Mouse (Mus musculus) adrenal gland, adult (tissue): ENCODE data around the gene Slc39a11.
"Not testable (repeated sequence)": the region's sequence is repeated elsewhere in the genome, so short reads cannot be mapped to it uniquely, and the experiment has no call there.

Experiments
- DNase-seq, 2 experiments: peaks; one replicate each; pipeline ENCODE4 v3.0.0; 2022 to 2023; ENCODE audit warnings: low spot score in 1 of 2; ENCODE audit not compliant: inconsistent age in 2 of 2

The Slc39a11 gene

DNA sequence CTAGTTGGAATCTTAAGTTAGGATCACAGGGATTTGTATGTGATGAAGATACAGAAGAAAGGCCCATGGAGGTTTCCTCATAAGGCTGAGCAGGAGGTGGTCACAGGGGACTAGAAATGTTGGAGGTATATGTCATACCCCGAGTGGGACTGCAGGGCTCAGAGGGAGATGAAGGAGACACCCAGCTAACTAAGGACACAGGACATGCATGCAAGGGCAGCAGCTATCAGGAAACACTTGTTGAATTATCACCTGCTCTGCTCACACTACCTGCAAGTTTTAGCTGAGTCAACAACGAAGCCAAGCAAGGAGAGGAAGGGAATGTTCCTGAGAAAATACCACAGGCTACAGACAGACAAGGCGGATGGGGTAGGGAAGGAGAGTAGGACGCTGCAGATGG is 17.8 kb upstream of the Slc39a11 start:
- no peak for DNase-seq

DNA sequence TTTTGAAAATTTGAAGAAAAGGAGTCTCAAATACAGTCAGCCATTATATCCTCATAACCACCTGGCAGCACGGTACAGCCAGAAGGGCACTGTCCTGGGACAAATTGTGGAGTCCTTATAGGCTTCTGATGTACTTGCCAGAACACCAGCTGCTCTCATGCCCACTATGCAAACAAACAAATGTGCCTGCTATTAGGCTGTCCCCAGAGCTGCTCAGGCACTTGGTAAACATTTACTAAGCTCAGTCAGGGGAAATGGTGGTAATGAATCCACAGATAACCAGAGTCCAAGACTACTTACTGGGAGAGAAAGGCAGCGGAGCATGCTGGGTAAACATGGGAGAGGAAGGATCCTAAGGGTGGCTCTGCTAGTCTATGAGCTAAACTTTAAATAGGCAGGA is 17.2 kb upstream of the Slc39a11 start:
- no peak for DNase-seq

DNA sequence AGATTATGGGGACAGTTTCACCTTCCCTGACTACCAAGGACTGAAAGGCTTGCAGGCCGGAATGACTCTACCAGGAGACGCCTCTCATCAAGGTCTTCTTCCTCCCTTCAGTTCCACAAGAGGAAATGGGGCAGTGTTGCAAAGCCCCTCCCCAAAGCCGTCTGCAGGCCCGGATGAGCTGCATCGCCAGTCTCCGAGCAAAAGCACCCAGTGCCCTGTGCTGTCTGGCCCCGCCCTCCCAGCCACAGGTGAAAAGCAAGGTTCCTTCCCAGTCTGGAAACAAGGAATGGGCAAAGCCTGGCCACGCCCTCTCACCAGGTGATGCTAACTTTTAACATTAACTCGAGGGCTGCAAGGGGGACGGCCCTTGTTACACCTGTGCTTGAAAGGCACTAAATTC is 16.8 kb upstream of the Slc39a11 start:
- DNase-seq: peak in 1 of 2 experiments; percentile 67

DNA sequence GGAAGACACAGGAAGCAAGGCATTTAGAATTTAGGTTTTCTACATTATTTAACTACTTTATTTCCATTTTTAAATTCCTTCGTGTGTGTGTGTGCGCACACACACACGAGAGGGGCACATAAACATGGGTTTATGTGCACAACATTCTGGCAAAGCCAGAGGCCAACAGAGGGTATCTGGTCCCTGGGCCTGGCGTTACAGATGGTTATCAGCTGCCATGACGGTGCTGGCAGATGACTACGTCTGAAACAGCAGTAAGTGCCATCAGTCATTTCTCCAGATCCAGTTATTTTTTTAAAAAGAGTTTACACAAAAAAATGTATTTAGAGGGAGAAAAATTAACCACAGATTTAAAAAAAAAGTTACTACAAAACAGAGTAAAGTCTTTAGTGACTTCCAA is 16.3 kb upstream of the Slc39a11 start:
- DNase-seq: no peak

DNA sequence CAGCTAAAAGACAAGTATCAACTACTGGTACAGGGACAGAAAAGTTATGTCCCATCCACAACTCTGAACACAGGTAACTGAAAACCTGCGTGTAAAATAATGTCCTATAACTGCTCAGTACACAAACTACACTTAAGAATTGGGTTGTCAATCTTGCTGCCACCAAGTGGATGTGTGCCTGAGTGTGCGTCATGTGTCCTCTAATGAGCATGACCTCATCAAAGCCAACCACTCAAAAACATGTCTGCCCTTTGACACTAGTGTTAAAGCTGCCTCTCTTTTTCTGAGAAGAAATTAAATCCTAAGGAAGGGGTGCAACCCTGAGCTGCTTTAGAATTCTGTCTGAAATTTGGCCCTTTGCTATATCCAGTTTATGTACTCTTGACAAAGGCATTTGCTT is 14.4 kb upstream of the Slc39a11 start:
- peak in 1 of 2 experiments; percentile 68 for DNase-seq

DNA sequence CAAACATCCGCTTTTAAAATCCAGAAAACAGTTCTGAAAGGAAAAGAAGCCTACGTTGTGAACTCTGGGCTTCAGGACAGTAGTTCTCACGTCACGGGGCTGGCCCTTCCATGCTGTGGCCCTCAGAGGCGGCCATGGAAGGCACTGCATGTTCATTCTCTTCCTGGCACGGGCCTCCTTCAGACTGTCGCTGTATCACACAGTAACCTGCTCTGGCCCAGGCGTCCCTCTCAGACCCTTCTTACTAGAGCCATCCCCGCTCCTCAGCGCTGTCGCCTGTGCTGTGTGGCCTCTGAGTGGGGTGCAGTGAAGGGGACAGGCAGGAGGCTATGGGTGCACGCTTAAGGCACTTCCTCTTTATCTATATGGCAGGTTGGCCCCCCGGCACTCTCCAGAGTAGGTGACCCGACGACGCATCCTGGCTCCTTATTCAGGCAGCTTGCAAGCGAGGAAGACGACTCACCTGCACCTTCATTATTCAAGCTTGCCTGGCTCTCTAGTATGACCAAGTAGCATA is 12.0 kb upstream of the Slc39a11 start:
- DNase-seq: no peak

DNA sequence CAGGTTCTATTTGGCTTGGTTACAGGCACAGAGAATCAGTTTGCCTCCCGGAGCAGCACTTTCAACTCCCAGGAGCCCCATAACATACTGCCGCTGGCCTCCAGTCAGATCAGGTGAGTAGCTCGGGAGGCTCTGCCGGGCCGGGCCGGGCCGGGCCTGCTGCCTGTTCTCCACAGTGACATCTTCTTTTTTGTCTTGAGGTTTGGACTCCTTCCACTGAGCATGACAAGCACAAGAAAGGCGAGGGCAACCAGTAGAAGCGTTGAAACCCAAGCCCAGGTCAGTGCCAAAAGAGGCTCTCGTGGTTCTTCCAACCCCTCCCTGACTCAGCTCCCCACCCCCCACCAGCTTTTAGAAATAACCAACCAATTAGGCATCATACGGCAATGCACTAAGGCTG is 11.1 kb upstream of the Slc39a11 start:
- no peak for DNase-seq

DNA sequence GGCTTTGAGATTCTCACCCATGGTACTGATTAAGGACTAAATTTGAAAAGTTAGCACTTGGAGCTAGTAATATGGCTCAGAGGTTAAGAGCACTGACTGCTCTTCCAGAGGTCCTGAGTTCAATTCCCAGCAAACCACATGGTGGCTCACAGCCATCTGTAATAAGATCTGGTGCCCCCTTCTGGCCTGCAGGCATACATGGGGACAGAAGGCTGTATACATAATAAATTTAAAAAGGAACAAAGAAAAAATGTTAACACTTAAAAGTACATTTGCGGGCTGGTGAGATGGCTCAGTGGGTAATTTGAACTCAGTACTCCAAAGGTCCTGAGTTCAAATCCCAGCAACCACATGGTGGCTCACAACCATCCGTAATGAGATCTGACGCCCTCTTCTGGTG is 10.3 kb upstream of the Slc39a11 start:
- DNase-seq: not testable (repeated sequence)

DNA sequence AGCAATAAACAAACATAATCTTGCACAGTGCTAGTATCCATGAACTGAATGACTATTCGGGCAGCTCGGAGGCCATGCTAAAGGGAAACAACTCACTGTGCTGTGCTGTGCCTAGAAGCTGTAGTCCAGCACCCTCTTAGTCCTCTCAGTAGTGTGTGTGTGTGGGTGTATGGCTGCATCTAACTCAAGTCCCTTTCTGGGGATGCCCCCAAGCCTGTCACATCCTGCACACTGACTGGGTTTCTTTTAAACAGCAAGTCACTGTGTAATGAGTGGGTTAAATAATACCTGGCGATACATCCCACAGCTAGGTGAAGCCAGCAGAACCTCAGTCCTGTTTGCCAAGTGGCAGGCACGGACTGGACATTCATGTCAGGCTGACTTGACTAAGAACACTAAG is 8.9 kb upstream of the Slc39a11 start:
- no peak for DNase-seq

DNA sequence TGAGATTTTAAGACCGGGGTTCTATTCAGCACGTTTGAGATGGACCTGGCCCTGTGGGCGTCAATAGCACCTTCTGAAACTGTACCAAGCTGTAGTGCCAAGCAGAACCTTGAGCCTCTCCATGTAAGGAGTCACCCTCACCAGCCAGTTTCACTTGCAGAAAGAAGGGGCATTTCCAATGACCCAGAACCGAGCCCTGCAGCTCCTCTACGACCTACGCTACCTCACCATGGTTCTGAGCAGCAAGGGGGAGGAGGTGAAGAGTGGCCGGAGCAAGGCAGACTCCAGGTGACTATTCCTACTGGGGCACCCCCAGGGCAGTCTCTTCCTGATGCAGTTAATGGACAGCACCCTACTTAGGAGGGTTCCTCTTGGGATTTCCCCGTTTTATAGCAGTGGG is 8.4 kb upstream of the Slc39a11 start:
- peak in 1 of 2 experiments; percentile 27 for DNase-seq

DNA sequence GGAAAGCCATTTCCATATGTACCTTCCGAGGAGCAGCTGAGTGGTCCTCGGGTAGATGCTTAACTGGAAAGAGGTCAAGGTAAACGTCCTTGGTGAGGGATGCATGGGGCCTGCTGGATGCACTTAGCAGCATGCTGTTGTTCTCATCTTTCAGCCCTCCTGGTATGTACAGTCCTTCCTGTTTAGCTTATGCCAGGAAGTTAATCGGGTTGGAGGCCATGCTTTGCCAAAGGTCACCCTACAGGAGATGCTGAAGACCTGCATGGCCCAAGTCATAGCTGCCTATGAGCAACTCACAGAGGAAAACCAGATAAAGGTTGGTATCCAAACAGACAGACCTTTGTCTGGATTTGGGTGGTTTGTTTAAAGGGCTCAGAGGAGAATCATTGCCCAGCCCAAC is 7.3 kb upstream of the Slc39a11 start:
- peak in 1 of 2 experiments; percentile 34 for DNase-seq

DNA sequence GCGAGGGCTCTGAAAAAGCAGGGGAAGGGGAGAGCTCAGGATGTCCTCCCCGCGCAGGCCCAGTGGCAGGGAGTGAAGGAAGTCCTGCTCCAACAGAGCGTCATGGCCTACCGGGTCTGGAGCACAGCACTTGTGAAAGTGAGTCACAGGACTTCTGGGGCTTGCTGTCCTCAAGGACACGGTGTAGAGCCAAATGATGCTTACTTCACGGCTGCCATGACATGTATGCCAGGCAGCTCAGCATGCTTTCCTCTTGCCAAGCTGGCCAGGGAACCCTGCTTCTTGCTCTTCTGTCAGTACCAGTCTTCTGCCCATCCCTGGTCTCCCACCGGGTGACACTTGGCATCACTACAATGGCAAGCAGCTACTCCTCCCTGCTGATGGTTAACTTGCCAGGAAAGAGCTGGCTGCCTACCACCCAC is 6.6 kb upstream of the Slc39a11 start:
- peak; percentile 76 to 91 for DNase-seq

DNA sequence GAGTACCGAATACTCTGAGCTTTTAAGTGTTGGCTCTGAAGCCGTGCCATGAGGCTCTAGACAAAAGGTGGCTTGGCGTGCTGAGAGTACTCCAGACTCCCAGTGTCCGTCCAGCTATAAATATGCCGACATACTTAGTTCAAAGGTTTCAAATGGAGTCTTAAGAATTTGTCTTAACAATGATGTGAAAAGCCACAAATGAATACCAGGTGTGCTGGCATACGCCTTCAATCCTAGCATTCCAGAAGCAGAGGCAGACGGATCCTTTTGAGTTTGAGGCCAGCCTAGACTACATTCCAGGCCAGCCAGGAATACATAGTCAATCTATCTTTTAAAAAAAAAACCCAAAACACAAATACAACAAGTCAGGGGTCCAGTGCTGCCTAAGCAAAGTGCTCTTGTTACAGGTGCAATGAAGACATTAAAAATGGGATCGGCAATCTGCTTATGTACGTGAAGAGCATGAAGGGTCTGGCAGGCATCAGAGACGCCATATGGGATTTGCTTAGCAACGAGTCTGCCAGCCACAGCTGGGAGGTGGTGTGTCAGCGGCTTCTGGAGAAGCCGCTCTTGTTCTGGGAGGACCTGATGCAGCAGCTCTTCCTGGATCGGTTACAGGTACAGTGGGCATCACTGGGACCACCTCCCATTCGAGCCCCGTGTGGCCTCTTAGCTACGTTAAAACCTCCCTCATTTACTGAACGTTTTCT is 4.8 kb upstream of the Slc39a11 start:
- no peak for DNase-seq

DNA sequence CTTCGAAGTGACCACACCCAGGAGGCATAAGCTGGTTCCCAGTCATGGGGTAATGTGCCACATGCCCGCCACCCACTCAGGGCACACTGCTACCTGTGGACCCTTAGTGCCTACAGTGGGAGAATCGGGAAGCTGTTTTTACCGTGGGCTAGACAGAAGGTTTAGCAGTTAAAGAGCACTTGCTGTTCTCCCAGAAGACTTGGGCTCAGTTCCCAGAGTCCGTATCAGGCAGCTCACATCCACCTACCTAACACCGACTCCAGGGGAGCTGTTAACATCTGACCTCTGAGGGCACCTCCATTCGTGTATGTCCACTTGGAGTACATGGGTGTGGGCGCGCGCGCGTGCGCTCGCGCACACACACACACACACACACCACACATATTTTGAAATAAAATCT is 4.2 kb upstream of the Slc39a11 start:
- no peak for DNase-seq

DNA sequence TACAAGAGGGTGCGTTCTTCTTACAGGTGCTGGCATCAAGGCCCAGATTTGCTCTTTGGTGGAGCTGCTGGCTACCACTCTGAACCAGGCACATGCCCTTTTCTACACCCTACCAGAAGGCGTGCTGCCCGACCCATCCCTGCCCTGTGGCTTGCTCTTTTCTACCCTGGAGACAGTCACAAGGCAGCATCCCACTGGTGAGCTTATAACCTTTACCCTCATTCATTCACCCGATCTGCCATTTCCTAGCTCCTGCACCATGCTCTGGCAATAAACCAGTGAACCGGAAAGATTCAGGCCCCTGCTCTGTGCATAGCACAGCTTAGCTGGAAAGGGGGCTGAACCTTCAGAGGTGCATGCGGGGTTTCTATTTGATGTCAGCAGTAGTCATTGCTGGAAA is 2.6 kb upstream of the Slc39a11 start:
- DNase-seq: peak in 1 of 2 experiments; percentile 19

DNA sequence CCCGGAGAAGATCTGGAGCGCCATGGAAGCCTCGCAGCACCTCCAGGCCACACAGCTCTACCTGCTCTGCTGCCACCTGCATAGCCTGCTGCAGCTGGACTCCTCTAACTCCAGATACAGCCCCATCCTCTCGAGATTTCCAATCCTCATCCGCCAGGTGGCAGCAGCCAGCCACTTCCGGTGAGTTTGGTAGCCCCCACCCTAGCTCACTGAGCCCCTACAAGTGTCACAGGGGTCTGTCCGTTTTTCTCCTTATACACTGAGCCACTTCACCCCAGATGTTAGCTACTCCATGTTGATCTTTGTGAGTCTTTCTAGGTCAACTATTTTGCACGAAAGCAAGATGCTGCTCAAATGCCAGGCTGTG is 2.0 kb upstream of the Slc39a11 start:
- DNase-seq: peak in 1 of 2 experiments; percentile 39

DNA sequence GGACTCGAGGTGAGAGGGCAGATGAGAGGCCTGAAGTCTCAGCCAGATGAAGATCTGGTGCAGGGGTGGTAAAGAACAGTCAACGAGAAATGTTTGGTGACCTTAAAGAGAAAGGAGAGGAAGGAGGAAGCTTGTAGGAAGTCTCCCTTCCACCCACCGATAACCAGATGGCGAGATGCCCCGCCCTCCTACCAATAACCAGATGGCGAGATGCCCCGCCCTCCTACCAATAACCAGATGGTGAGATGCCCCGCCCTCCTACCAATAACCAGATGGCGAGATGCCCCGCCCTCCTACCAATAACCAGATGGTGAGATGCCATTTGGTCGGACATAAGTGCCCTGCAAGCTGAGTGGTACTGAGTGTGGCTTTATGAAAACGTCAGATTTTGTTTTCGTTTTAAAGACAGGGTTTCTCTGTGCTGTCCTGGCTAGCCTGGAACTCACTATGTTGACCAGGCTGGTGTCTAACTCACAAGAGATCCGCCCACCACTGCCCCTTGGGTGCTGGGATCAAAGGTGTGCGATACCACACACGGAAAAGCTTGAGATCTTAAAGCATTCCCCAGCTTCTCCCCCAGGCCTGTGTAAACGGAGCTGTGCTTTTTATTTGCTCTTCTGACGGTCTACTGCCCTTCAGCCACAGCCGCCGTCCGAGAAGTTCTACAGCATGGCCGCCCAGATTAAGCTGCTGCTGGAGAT is 1.5 kb upstream of the Slc39a11 start:
- peak in 1 of 2 experiments; percentile 24 for DNase-seq

DNA sequence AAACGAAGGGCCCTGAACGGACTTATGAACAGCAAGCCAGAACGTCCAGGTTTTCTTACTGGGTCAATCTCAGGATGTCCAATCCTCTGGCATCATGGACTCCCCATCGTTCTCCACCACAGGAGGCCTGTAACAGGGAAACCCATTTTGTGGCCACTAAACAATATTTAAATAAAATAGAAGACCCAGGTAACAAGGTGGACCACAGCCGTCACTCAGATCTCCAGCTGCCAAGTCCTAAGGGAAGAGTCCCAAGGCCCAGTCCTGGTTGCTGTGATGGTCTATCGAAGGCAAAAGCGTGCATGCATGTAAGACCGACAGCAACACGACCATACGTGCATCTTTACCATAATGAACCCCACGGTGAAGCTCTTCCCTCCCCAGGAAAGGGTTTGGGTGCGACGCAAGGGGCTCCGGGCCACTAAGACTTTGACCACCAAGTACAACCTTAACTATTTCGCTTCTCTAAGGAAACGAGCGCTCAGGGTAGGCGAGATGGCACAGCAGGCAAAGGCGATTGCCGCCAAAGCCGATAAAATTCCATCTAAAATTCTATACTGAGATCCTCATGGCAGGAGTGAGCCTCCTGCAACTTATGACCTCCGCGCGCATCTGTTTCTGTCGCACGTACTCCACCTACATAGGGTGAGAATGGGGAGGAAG is 1.1 kb downstream of the Slc39a11 start, which contains the start of gene Cog1:
Gene Cog1, plus strand, starts transcription at position 480 of the 663 bp plus-strand sequence.
- DNase-seq: peak in 1 of 2 experiments; percentile 54

DNA sequence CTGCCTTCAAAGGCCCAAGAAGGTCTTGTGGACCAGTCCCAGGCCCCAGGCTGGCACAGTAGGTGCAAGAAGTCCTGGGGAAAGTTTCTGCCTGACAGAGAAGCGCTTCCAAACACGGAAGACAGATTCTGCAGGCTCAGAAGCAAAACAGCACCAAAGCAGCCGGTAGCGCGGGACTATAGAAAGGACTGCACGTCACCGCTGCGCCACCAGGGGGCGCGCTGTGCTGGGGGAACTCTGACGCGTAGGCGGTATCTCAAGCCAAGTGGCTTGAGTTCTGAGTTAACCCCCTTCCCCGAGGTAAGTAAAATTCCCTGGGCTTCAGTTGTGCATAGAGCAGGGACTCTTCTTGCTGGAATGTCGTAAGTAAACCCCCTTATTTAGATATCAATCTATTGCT is 1.7 kb downstream of the Slc39a11 start:
- peak; percentile 83 to 95 for DNase-seq

DNA sequence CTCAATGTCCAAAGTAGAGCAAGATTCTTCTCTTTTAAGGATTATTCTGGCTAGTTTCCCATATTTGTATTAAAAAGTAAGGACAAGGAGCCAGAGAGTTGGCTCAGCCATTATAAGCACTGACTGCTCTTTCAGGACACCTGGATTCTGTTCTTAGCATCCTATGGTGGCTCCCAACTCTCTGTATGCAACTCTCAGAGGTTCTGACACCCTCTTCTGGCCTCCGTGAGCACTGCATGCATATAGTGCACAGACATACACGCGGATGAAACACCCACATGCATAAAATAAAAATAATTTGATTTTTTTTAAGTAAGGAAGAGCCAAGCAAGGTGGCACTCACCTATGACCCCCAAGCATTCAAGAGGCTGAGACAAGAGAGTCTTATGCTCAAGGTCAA is 4.7 kb downstream of the Slc39a11 start:
- no peak for DNase-seq

DNA sequence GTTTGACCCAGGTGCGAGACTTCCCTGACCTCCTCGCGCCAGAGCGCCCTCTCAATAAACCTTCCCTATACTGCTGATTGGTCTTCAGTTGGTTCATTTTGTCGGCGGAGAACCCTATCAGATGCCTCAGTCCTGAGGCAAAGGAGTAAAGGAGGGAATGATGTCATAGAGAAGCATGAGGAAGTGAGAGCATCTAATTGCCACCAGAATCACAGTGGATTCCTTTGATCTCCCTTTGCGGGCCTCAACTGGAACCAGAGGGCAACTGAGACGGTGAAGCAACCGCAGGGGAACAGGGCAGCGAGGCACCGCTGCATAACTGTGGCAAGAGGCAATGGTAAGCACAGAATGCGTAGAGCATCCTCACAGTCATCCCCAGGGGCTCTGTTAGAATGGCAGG is 11.2 kb downstream of the Slc39a11 start:
- DNase-seq: no peak

DNA sequence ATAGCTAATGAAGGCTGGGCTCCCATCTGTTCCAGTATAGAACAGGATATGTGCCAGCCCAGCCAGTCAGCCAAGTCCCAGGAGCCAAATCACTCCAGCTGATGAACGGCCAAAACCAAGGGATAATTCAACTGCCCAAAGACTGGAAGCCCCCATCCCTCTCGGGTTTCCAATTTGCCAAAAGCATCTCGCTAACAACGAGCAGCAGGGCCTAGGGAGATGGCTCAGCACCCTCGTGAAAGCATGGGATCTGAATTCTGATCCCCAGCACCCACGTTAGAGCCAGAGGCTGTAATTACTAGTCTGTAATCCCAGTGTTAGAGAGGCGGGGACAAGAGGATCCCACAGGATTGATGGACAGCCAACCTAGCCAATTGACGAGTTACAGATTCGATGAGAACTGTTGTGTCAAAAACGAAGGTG is 15.2 kb downstream of the Slc39a11 start:
- DNase-seq: no peak
